Mouse (Mus musculus) megakaryocyte progenitor cell, adult 5-6 weeks (primary cell): ENCODE results near the gene Hsd17b7. TPM values are rescaled to one million over a fixed set of nuclear protein-coding genes. Genes with fewer than 3 reads are reported as not detected.

ENCODE experiments used
- ATAC-seq: replicated peaks from 2 replicates; pipeline ENCODE4 v1.8.0; 2016; ENCODE audit warnings: mild to moderate bottlenecking, moderate TSS enrichment, inconsistent platforms; ENCODE audit not compliant: poor library complexity
- total RNA-seq, 2 experiments: library from RNA; stranded (forward) in 1 of 2; stranded (reverse) in 1 of 2; fragments of 157-497, 149-512 nt in 1 of 2; fragments of 200-1000 nt in 1 of 2; gene quantifications; 2 replicates each; pipeline versions ENCODE4 v1.2.3 to v1.2.4; 2015 to 2017

Hsd17b7 gene
- total RNA-seq, 2 experiments from 2014 or later, result 3.1 to 4.7 TPM

GRCm38 (mm10) chr1:169946004-169946403 lies 23.0 kb downstream of the Hsd17b7 start:
- no peak for ATAC-seq

- ATAC-seq, result peak; percentile 83
Observed at GRCm38 (mm10) chr1:169939345-169939744, 29.7 kb downstream of the Hsd17b7 start.

GRCm38 (mm10) chr1:169934005-169934725 lies 34.9 kb downstream of the Hsd17b7 start:
- peak; percentile 67 for ATAC-seq

- ATAC-seq, result no peak
Observed at GRCm38 (mm10) chr1:169932122-169932746, 36.8 kb downstream of the Hsd17b7 start.

- ATAC-seq, result no peak
Observed at GRCm38 (mm10) chr1:169931698-169932097, 37.3 kb downstream of the Hsd17b7 start.

GRCm38 (mm10) chr1:169928454-169928971 lies 40.5 kb downstream of the Hsd17b7 start, which contains the start of gene Ccdc190:
Gene Ccdc190 (plus strand): TSS chr1:169928648.
- ATAC-seq, result no peak

GRCm38 (mm10) chr1:169927753-169928369 lies 41.2 kb downstream of the Hsd17b7 start:
- ATAC-seq, result no peak

GRCm38 (mm10) chr1:169924567-169924966 lies 44.5 kb downstream of the Hsd17b7 start:
- no peak for ATAC-seq

- ATAC-seq, result peak; percentile 77
Observed at GRCm38 (mm10) chr1:169921710-169922211, 47.3 kb downstream of the Hsd17b7 start.

- peak; percentile 87 for ATAC-seq
Observed at GRCm38 (mm10) chr1:169919211-169919610, 49.8 kb downstream of the Hsd17b7 start.

GRCm38 (mm10) chr1:169917998-169918397 lies 51.0 kb downstream of the Hsd17b7 start:
- ATAC-seq, result peak; percentile 75

GRCm38 (mm10) chr1:169917115-169917796 lies 51.8 kb downstream of the Hsd17b7 start:
- no peak for ATAC-seq

- no peak for ATAC-seq
Observed at GRCm38 (mm10) chr1:169916659-169917058, 52.4 kb downstream of the Hsd17b7 start.

GRCm38 (mm10) chr1:169911526-169911925 lies 57.5 kb downstream of the Hsd17b7 start:
- no peak for ATAC-seq

GRCm38 (mm10) chr1:169910751-169911150 lies 58.3 kb downstream of the Hsd17b7 start:
- ATAC-seq, result no peak

- no peak for ATAC-seq
Observed at GRCm38 (mm10) chr1:169909659-169910058, 59.4 kb downstream of the Hsd17b7 start.

GRCm38 (mm10) chr1:169909163-169909562 lies 59.9 kb downstream of the Hsd17b7 start:
- no peak for ATAC-seq

GRCm38 (mm10) chr1:169900771-169901336 lies 68.2 kb downstream of the Hsd17b7 start:
- ATAC-seq, result no peak
